Mouse (Mus musculus): ENCODE measurements at regions not wholly inside any gene's neighbourhood (a gene's known extent, or its start where the extent isn't known, plus 50 kb on each side); places are given as distances from the start of the nearest gene placed in this dataset.

- DNase-seq = peak; percentile 13 to 42
Observed at GRCm38 (mm10) chr14:62003013-62003781, 289.2 kb upstream of the Rnaseh2b start.

GRCm38 (mm10) chr14:62003797-62004196 lies 288.6 kb upstream of the Rnaseh2b start:
- no peak for DNase-seq

GRCm38 (mm10) chr14:62008707-62009106 lies 283.7 kb upstream of the Rnaseh2b start:
- no peak for DNase-seq

- no peak for DNase-seq
Observed at GRCm38 (mm10) chr14:62018804-62019203, 273.6 kb upstream of the Rnaseh2b start.

- peak; percentile 51 to 69 for DNase-seq
Observed at GRCm38 (mm10) chr14:62020996-62021395, 271.4 kb upstream of the Rnaseh2b start.

- no peak for DNase-seq
Observed at GRCm38 (mm10) chr14:62022193-62022592, 270.2 kb upstream of the Rnaseh2b start.

GRCm38 (mm10) chr14:62023022-62023421 lies 269.4 kb upstream of the Rnaseh2b start:
- DNase-seq = no peak

GRCm38 (mm10) chr14:62027751-62028279 lies 264.6 kb upstream of the Rnaseh2b start:
- DNase-seq = no peak

- no peak for DNase-seq
Observed at GRCm38 (mm10) chr14:62030059-62030458, 262.3 kb upstream of the Rnaseh2b start.

- no peak for DNase-seq
Observed at GRCm38 (mm10) chr14:62033661-62034060, 258.7 kb upstream of the Rnaseh2b start.

- peak in 1 of 2 experiments; percentile 5 for DNase-seq
Observed at GRCm38 (mm10) chr14:62034664-62035063, 257.7 kb upstream of the Rnaseh2b start.

- no peak for DNase-seq
Observed at GRCm38 (mm10) chr14:62035416-62035815, 257.0 kb upstream of the Rnaseh2b start.

GRCm38 (mm10) chr14:62037514-62037913 lies 254.9 kb upstream of the Rnaseh2b start:
- no peak for DNase-seq

- DNase-seq = no peak
Observed at GRCm38 (mm10) chr14:62037917-62038316, 254.5 kb upstream of the Rnaseh2b start.

- DNase-seq = peak; percentile 55 to 77
Observed at GRCm38 (mm10) chr14:62042305-62043116, 249.9 kb upstream of the Rnaseh2b start.

- no peak for DNase-seq
Observed at GRCm38 (mm10) chr14:62043117-62043422, 249.3 kb upstream of the Rnaseh2b start.

- no peak for DNase-seq
Observed at GRCm38 (mm10) chr14:62050941-62051340, 241.4 kb upstream of the Rnaseh2b start.

- no peak for DNase-seq
Observed at GRCm38 (mm10) chr14:62051923-62052322, 240.5 kb upstream of the Rnaseh2b start.

- DNase-seq = no peak
Observed at GRCm38 (mm10) chr14:62053004-62053403, 239.4 kb upstream of the Rnaseh2b start.

- no peak for DNase-seq
Observed at GRCm38 (mm10) chr14:62057096-62057495, 235.3 kb upstream of the Rnaseh2b start.

- no peak for DNase-seq
Observed at GRCm38 (mm10) chr14:62058100-62058499, 234.3 kb upstream of the Rnaseh2b start.

GRCm38 (mm10) chr14:62071140-62071539 lies 221.2 kb upstream of the Rnaseh2b start:
- no peak for DNase-seq

- no peak for DNase-seq
Observed at GRCm38 (mm10) chr14:62084047-62084446, 208.3 kb upstream of the Rnaseh2b start.

- DNase-seq = no peak
Observed at GRCm38 (mm10) chr14:62088174-62088573, 204.2 kb upstream of the Rnaseh2b start.

All from cerebellum, postnatal 25 days (tissue).